Mouse (Mus musculus): ENCODE data around the gene Gpr84.

- TF ChIP-seq CTCF (IDR thresholded peaks at IDR 0.05; ENCODE audit: low read depth, low read length) (peak; percentile 63), POLR2A (IDR thresholded peaks at IDR 0.05; ENCODE audit: insufficient read depth, low read length) (no peak)
Measured at GRCm38 (mm10) chr15:103315011-103315502, 4.6 kb upstream of the Gpr84 start.
